Mouse (Mus musculus) intestine, embryonic 15.5 days (tissue): Measurements from ENCODE around the gene Gm15023. TPM values are rescaled to one million over a fixed set of nuclear protein-coding genes. Genes with fewer than 3 reads are reported as not detected.
"Not testable (repeated sequence)": the region's sequence is repeated elsewhere in the genome, so short reads cannot be mapped to it uniquely, and the experiment has no call there.

Experiments
- ATAC-seq: fragments of 200-750 bp; cut with Nextera tagmentation; 2 replicates; pipeline ENCODE4 v1.8.0; 2017; ENCODE audit warnings: moderate TSS enrichment, moderate library complexity
- H3K27ac ChIP-seq: fragments of 300-500 bp; sonication (generic); 2 replicates; pipeline ENCODE4 v1.5.1; 2015; ENCODE audit warnings: mild to moderate bottlenecking, inconsistent platforms
- H3K27me3 ChIP-seq: fragments of 300-500 bp; sonication (generic); replicated peaks from 2 replicates; pipeline ENCODE4 v1.6.1; 2015; ENCODE audit warnings: inconsistent platforms
- H3K36me3 ChIP-seq: fragments of 300-500 bp; sonication (generic); 2 replicates; pipeline ENCODE4 v1.6.1; 2015; ENCODE audit warnings: inconsistent platforms
- H3K4me1 ChIP-seq: fragments of 300-500 bp; sonication (generic); replicated peaks from 2 replicates; pipeline ENCODE4 v1.6.1; 2015; ENCODE audit warnings: inconsistent platforms
- H3K4me2 ChIP-seq: fragments of 300-500 bp; sonication (generic); replicated peaks from 2 replicates; pipeline ENCODE4 v1.6.1; 2015; ENCODE audit warnings: mild to moderate bottlenecking, inconsistent platforms
- H3K4me3 ChIP-seq: fragments of 300-500 bp; sonication (generic); replicated peaks from 2 replicates; pipeline ENCODE4 v1.5.1; 2015; ENCODE audit warnings: inconsistent platforms
- H3K9ac ChIP-seq: fragments of 300-500 bp; sonication (generic); 2 replicates; pipeline ENCODE4 v1.6.1; 2015; ENCODE audit warnings: inconsistent platforms
- H3K9me3 ChIP-seq: fragments of 300-500 bp; sonication (generic); 2 replicates; pipeline ENCODE4 v1.6.1; 2016; ENCODE audit warnings: inconsistent platforms
- WGBS: fragments of 180-500 bp; shearing (Covaris S2); methylation state at CpG from one replicate; pipeline ENCODE4 v1.1.7; 2015; 5-methylcytosine and 5-hydroxymethylcytosine counted together
- polyA plus RNA-seq: library from polyadenylated mRNA; unstranded; fragments of >200 nt; fragmentation: Nextera tagmentation; extraction: Ambion mirVana; gene quantifications from 2 replicates; pipeline ENCODE4 v1.2.1, GENCODE M21; 2015

Gene Gm15023
- polyA plus RNA-seq: not detected in 2 replicates

- not testable (repeated sequence) for H3K4me3 ChIP-seq, H3K4me1 ChIP-seq, ATAC-seq, H3K4me2 ChIP-seq, H3K9me3 ChIP-seq, H3K36me3 ChIP-seq, H3K9ac ChIP-seq, H3K27ac ChIP-seq, H3K27me3 ChIP-seq
- WGBS: 97% methylated on average over 6 of the region's 14 CpGs
These were observed at the start of gene Gm15023 for GRCm38 (mm10) chrX:135177532-135177931. Gene Gm15023 (minus strand): TSS chrX:135177632.

GRCm38 (mm10) chrX:135210436-135211221, 33.2 kb upstream of the Gm15023 start, which contains the start of gene Tceal6:
Gene Tceal6 (minus strand): TSS chrX:135210687.
- peak within 1 kb of the TSS; percentile 51 for H3K4me2 ChIP-seq
- no peak for ATAC-seq
- no peak within 1 kb of the TSS for H3K9ac ChIP-seq
- no peaks in the 10 kb centered on the region for H3K4me1 ChIP-seq
- peaks cover 8% of the 10 kb centered on the region; the same call in 1 of the 2 replicates for H3K27me3 ChIP-seq
- H3K4me3 ChIP-seq: peak within 1 kb of the TSS; percentile 18; the same call in 1 of the 2 replicates
- no peak within 1 kb of the TSS for H3K27ac ChIP-seq
- H3K36me3 ChIP-seq: no peaks in the 10 kb centered on the region
- H3K9me3 ChIP-seq: no peaks in the 10 kb centered on the region
- 31% methylated on average over 13 of the region's 13 CpGs for WGBS

DNA sequence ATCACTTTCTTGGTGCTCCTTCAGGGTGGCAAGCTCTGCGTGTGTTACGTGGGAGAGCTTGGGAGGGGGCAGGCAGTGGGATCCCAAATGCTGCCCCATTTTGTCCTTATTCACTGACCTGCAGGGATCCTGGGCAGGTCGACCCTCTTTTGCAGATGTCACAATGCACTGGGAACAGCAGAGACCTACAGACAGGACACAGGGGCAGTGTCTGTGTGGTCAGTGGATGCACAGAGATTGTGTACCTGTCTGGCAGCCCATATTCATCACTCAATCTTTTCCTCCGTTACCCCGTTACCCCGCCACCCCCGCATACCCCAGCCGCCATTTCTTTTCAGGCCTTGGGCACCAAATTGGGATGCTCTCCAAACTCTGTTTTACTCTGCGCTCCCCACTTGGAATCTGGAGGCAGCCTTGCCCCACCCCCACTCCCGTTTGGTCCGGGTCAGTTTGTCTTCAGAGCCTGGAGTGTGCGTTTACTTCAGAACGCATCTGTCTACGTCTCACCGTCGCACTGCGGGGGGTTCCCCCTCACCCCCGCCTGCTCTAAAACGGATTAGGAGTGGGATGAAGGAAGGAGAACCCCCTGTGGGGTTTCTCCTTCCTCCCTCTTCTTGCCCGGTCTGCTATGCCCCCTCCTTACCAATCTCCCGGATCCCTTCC, 32.5 kb upstream of the Gm15023 start:
- H3K4me2 ChIP-seq: peak overlapping the region; percentile 51
- not testable (repeated sequence) for H3K36me3 ChIP-seq, H3K27ac ChIP-seq, H3K9me3 ChIP-seq, H3K4me1 ChIP-seq, H3K9ac ChIP-seq, H3K27me3 ChIP-seq, ATAC-seq
- 31% methylated on average over 20 of the region's 21 CpGs for WGBS
- H3K4me3 ChIP-seq: peak overlapping the region; percentile 18; the same call in 1 of the 2 replicates

GRCm38 (mm10) chrX:135189924-135190323, 12.5 kb upstream of the Gm15023 start:
- H3K4me2 ChIP-seq, H3K9me3 ChIP-seq, H3K27me3 ChIP-seq, H3K4me3 ChIP-seq, H3K4me1 ChIP-seq, ATAC-seq, H3K27ac ChIP-seq, H3K36me3 ChIP-seq, H3K9ac ChIP-seq: not testable (repeated sequence)
- WGBS: no CpG with 5 or more reads among the region's 6 CpGs

DNA sequence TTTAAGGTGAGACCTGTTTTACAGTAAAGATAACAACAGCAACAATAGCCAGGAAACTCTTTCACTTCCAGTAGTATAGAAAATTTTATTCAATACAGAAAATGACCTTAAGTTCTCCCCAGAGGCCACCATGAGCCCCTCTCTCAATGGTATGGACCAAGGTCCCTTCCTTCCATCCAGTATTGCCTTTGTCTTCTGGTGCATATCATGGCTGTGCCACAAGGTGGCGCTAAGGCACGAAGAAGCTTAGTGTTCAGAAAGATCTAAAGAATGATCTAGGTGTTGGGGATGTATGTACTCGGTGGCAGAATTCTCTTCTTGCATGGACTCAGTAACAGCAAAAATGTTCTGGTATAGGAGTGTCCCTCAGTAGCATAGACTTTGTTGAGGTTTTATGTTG, 11.2 kb upstream of the Gm15023 start:
- H3K9ac ChIP-seq, H3K4me1 ChIP-seq, H3K27ac ChIP-seq, H3K36me3 ChIP-seq, H3K9me3 ChIP-seq, H3K27me3 ChIP-seq, H3K4me3 ChIP-seq, ATAC-seq, H3K4me2 ChIP-seq: not testable (repeated sequence)
- no CpG with 5 or more reads among the region's 3 CpGs for WGBS

Other genes with a start within 250 kb of the Gm15023 start
- 0.45 and 0.64 TPM in 2 replicates for gene Nxf2, start 212.9 kb downstream of the Gm15023 start, polyA plus RNA-seq
- gene Zmat1, start 168.4 kb downstream of the Gm15023 start, polyA plus RNA-seq: 3.9 and 4.1 TPM in 2 replicates
- gene Tceal6, start 33.1 kb upstream of the Gm15023 start, polyA plus RNA-seq: 0.88 and 0.97 TPM in 2 replicates
- not detected in 2 replicates for gene Pramel3, start 124.7 kb upstream of the Gm15023 start, polyA plus RNA-seq
- gene Gm5128, start 195.7 kb upstream of the Gm15023 start, polyA plus RNA-seq: not detected in 2 replicates